Mouse (Mus musculus) midbrain, embryonic 12.5 days (tissue): ENCODE measurements around the gene Ptprf. TPM values are rescaled to one million over a fixed set of nuclear protein-coding genes. Genes with fewer than 3 reads are reported as not detected.

ENCODE experiments used
- ATAC-seq: fragments of 200-750 bp; cut with Nextera tagmentation; 2 replicates; pipeline ENCODE4 v1.8.0; 2017; ENCODE audit warnings: low read depth, moderate TSS enrichment, moderate library complexity; ENCODE audit not compliant: low FRiP score
- H3K27ac ChIP-seq: fragments of 300-500 bp; sonication (generic); replicated peaks from 2 replicates; pipeline ENCODE4 v1.5.1; 2016; ENCODE audit warnings: mild to moderate bottlenecking
- H3K27me3 ChIP-seq: fragments of 300-500 bp; sonication (generic); 2 replicates; pipeline ENCODE4 v1.6.1; 2016; ENCODE audit warnings: mild to moderate bottlenecking
- H3K36me3 ChIP-seq: fragments of 300-500 bp; sonication (generic); 2 replicates; pipeline ENCODE4 v1.6.1; 2016
- H3K4me1 ChIP-seq: fragments of 300-500 bp; sonication (generic); 2 replicates; pipeline ENCODE4 v1.6.1; 2016
- H3K4me2 ChIP-seq: fragments of 300-500 bp; sonication (generic); replicated peaks from 2 replicates; pipeline ENCODE4 v1.6.1; 2016; ENCODE audit warnings: mild to moderate bottlenecking, moderate library complexity
- H3K4me3 ChIP-seq: fragments of 300-500 bp; sonication (generic); 2 replicates; pipeline ENCODE4 v1.5.1; 2016; ENCODE audit warnings: mild to moderate bottlenecking
- H3K9ac ChIP-seq: fragments of 300-500 bp; sonication (generic); replicated peaks from 2 replicates; pipeline ENCODE4 v1.6.1; 2016; ENCODE audit warnings: mild to moderate bottlenecking, moderate library complexity
- H3K9me3 ChIP-seq: fragments of 300-500 bp; sonication (generic); 2 replicates; pipeline ENCODE4 v1.6.1; 2016; ENCODE audit warnings: mild to moderate bottlenecking
- WGBS: fragments of 180-500 bp; shearing (Covaris S2); methylation state at CpG from one replicate; pipeline ENCODE4 v1.1.7; 2016; 5-methylcytosine and 5-hydroxymethylcytosine counted together
- polyA plus RNA-seq: library from polyadenylated mRNA; unstranded; fragments of >200 nt; fragmentation: Nextera tagmentation; extraction: Ambion mirVana; gene quantifications from 2 replicates; pipeline ENCODE4 v1.2.1, GENCODE M21; 2016

Gene Ptprf
- polyA plus RNA-seq, 1 experiment from 2014 or later: 113 TPM

GRCm38 (mm10) chr4:118247323-118247722 lies 43.9 kb downstream of the Ptprf start:
- Histone ChIP-seq H3K27ac (no peak overlapping the region), H3K27me3 (no peaks in the 10 kb centered on the region), H3K9ac (no peak overlapping the region), H3K36me3 (peaks cover 85% of the 10 kb centered on the region), H3K4me1 (peaks cover 3% of the 10 kb centered on the region; the same call in 1 of the 2 replicates), H3K4me3 (no peak overlapping the region), H3K9me3 (no peaks in the 10 kb centered on the region), H3K4me2 (no peak overlapping the region)
- WGBS: 89% methylated on average over 3 of the region's 3 CpGs
- no peak for ATAC-seq

DNA sequence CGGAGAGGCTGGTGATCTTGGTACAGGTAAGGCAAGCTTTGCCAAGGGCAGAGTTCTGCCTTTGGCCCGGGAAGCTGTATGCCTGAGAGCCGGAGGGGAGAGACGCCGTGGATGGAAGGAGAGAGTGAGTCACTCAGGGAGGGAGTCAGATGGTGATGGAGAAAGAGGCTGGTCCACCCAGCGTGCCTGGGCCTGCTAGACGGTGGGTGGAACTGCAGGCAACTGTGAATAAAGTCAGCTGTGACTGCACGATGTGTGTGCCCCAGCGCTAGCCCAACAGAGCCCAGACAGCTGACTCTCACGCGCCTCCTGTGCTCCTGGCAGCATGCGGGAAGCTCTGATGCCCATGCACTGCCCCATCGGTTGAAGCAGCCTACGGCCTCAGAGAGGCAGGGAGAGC lies 45.4 kb downstream of the Ptprf start:
- Histone ChIP-seq H3K27ac (no peak overlapping the region), H3K36me3 (peaks cover 82% of the 10 kb centered on the region), H3K9me3 (no peaks in the 10 kb centered on the region), H3K9ac (no peak overlapping the region), H3K27me3 (no peaks in the 10 kb centered on the region), H3K4me3 (no peak overlapping the region), H3K4me1 (peaks cover 3% of the 10 kb centered on the region; the same call in 1 of the 2 replicates), H3K4me2 (no peak overlapping the region)
- 93% methylated on average over 14 of the region's 14 CpGs for WGBS
- no peak for ATAC-seq

DNA sequence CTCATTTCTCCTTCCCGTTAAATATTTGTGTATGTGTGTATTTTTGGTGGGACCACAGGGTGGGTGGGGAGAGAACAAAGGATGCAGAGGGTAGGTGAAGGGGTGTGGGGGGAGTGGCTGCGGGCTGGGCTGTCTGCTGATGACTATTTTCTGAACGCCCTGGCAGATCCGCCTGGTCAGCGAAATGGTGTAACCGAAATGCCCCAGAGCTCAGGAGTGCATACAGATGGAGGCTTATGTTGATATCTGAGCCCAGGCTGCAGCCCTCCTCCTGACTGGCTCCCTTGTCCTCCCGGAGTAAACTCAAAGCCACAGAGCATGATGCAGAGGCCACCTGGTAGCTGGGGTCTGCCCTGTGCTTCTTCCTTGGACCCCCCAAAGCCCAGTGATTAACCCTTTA lies 47.4 kb downstream of the Ptprf start:
- 70% methylated on average over 7 of the region's 7 CpGs for WGBS
- Histone ChIP-seq H3K9me3 (no peaks in the 10 kb centered on the region), H3K27ac (peak overlapping the region; percentile 39; the same call in 1 of the 2 replicates), H3K4me2 (no peak overlapping the region), H3K4me1 (0 out of 2 replicates have a peak, but pooled peaks cover 3% of the 10 kb centered on the region), H3K27me3 (no peaks in the 10 kb centered on the region), H3K4me3 (no peak overlapping the region), H3K36me3 (peaks cover 63% of the 10 kb centered on the region), H3K9ac (no peak overlapping the region)
- no peak for ATAC-seq

GRCm38 (mm10) chr4:118243298-118243697 lies 47.9 kb downstream of the Ptprf start:
- H3K36me3 ChIP-seq: peaks cover 63% of the 10 kb centered on the region
- 0 out of 2 replicates have a peak, but pooled peaks cover 3% of the 10 kb centered on the region for H3K4me1 ChIP-seq
- no peaks in the 10 kb centered on the region for H3K9me3 ChIP-seq
- no peak overlapping the region for H3K9ac ChIP-seq
- ATAC-seq: no peak
- no peaks in the 10 kb centered on the region for H3K27me3 ChIP-seq
- peak overlapping the region; percentile 39 for H3K27ac ChIP-seq
- H3K4me2 ChIP-seq: no peak overlapping the region
- H3K4me3 ChIP-seq: no peak overlapping the region
- WGBS: 86% methylated on average over 11 of the region's 11 CpGs

DNA sequence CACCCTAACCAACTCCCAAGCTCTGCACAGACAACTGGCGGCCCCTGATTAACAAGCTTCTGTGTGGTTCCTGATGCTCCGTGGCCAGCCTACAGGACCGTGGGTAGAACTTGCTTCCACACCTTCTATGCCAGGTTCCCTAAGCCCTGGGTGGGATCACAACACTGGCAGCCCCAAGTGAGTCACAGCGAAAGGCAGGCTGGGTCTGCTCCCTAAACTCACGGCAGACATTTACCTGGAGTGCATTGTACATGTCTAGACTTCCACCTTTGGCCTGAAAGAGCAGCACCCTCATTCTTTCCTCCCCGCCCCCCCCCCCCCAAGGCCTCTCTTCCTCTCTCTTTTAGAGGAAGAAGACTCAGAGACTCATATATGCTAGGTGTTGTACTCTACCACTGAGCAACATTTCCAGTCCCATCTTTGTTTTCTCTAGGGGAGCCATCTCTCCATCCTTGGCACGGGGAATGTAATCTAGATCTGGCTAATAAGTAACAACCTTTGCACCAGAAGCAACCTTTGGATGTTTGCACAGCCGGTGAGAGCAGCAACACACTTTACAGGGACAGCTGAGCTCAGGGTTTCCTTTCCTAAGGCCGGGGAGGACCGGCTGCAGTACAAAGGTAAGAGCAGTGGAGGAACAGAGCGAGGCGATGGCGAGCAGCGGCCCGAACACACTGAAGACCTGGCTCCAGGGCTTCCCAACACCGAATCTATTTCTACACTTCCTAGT lies 51.1 kb downstream of the Ptprf start:
- Histone ChIP-seq H3K9me3 (no peaks in the 10 kb centered on the region), H3K36me3 (peaks cover 63% of the 10 kb centered on the region), H3K9ac (no peak overlapping the region), H3K4me3 (no peak overlapping the region), H3K4me2 (no peak overlapping the region), H3K27me3 (no peaks in the 10 kb centered on the region), H3K4me1 (0 out of 2 replicates have a peak, but pooled peaks cover 3% of the 10 kb centered on the region), H3K27ac (no peak overlapping the region)
- no peak for ATAC-seq
- WGBS: 87% methylated on average over 16 of the region's 16 CpGs

DNA sequence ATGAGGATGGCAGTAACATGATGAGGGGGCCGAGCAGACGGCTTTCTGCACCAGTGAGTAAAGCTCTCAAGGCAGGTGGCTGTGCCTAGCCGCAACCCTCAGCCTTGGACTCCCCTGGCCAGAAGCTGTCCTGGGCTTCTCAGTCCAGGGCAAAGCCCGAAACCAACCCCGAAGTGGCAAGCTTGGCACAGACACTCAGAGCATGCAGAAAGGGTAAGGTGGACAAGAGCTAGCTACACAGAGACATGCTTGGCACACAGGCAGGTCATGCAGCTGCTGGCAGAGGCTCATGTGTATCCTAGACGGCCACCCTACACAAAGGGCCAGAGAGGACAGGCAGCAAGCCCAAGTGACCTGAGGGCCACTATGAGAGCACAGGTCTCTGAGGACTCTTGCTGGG lies 52.5 kb downstream of the Ptprf start:
- Histone ChIP-seq H3K4me2 (no peak overlapping the region), H3K27ac (no peak overlapping the region), H3K9ac (no peak overlapping the region), H3K9me3 (no peaks in the 10 kb centered on the region), H3K4me3 (no peak overlapping the region), H3K36me3 (peaks cover 65% of the 10 kb centered on the region), H3K4me1 (0 out of 2 replicates have a peak, but pooled peaks cover 3% of the 10 kb centered on the region), H3K27me3 (no peaks in the 10 kb centered on the region)
- ATAC-seq: no peak
- 88% methylated on average over 6 of the region's 6 CpGs for WGBS

DNA sequence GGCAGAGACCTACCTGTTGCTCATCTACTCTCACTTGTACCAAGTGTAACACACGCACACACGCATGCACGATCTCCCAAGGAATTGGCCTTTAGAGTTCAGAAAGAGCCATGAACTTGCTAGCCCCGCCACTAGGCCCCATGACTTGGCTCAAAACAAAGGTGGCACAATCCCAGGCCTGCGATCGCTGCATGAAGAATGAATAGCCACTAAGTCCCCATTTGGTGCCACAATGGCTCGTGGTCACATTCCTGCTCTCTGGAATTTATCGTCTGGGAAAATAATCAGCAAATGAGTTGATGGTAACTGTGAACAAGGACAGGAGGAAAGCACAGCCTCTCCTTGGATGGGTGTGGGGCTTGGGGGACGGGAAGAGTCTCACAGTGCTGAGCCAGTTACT lies 54.3 kb downstream of the Ptprf start:
- Histone ChIP-seq H3K27me3 (no peaks in the 10 kb centered on the region), H3K9me3 (no peaks in the 10 kb centered on the region), H3K4me3 (no peak overlapping the region), H3K4me2 (no peak overlapping the region), H3K4me1 (no peaks in the 10 kb centered on the region), H3K9ac (no peak overlapping the region), H3K36me3 (peaks cover 73% of the 10 kb centered on the region), H3K27ac (no peak overlapping the region)
- 54% methylated on average over 9 of the region's 9 CpGs for whole genome bisulfite sequencing
- ATAC-seq: no peak

DNA sequence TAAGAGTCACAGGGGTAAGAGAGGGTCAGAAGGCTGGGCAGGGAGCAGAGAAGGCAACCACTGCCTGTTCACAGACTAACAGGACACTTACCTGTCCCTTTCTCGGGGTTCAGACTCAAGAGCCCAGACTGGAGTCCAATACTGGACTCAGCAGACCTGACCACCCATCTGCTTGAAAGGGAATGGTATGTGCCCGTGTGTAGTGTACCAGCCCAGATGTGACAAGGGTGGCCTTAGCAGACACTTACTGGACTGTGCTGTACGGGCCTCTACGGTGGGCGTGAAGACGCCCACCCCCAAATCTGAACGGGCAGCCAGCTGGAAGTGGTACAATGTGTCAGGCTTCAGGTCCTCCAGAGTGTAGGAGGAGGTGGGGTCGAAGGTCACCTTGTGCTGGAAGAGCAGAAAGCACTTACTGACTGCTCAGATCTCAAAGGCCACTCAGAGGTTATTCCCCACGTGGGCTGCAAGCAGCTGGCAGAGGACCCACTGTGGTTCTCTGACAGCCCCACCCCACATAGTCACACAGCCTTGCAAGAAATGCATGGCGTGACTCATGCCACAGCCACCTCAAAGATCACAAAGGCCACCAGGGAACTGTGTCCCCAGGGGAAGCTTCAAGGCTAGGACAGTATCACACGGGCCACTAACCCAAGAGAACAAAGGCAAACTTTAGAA lies 56.4 kb downstream of the Ptprf start:
- Histone ChIP-seq H3K4me1 (no peaks in the 10 kb centered on the region), H3K9me3 (no peaks in the 10 kb centered on the region), H3K9ac (no peak overlapping the region), H3K4me2 (no peak overlapping the region), H3K27me3 (no peaks in the 10 kb centered on the region), H3K27ac (no peak overlapping the region), H3K36me3 (peaks cover 86% of the 10 kb centered on the region), H3K4me3 (no peak overlapping the region)
- ATAC-seq: no peak
- 83% methylated on average over 11 of the region's 11 CpGs for WGBS

DNA sequence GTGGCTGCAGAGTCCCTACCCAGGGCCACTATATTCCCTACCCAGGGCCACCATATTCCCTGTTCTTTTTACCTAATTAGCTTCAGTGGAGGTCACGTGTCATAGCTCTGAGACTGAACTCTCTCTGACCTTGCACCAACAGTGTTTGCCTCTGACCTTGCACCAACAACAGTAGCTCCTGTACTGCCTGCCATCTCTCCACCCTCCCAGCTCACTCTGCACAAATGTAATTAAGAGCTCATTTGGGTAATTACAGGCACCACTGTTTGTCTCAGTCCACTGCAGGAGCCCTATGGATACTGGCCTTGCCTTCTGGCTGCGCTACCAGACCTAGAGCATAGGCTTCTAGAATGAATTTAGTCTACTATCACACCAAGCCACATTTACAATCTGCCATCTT lies 57.3 kb downstream of the Ptprf start:
- WGBS: 78% methylated on average over 2 of the region's 2 CpGs
- H3K27ac ChIP-seq: no peak overlapping the region
- peaks cover 94% of the 10 kb centered on the region for H3K36me3 ChIP-seq
- ATAC-seq: no peak
- no peaks in the 10 kb centered on the region for H3K4me1 ChIP-seq
- H3K9ac ChIP-seq: no peak overlapping the region
- no peaks in the 10 kb centered on the region for H3K9me3 ChIP-seq
- no peak overlapping the region for H3K4me3 ChIP-seq
- no peak overlapping the region for H3K4me2 ChIP-seq
- H3K27me3 ChIP-seq: no peaks in the 10 kb centered on the region

DNA sequence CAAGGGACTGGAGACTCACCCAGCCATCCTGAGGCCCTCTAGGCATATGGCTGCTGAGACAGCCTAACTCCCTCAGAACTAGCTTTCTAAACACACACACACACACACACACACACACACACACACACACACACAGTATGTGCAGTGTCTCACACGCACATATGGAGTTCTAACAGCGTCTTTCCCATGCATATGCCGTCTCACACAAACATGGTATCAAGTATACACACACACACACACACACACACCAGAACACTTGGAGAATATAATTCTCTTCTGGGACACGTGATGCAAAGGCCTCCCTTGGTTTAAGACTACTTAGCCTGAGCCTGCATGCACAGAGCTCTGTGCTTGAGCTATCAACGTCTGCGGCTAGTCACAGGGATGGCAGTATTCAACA lies 59.3 kb downstream of the Ptprf start:
- 92% methylated on average over 6 of the region's 6 CpGs for WGBS

GRCm38 (mm10) chr4:118229035-118229770 lies 62.0 kb downstream of the Ptprf start:
- Histone ChIP-seq H3K4me2 (no peak overlapping the region), H3K27me3 (no peaks in the 10 kb centered on the region), H3K36me3 (peaks cover 95% of the 10 kb centered on the region), H3K4me3 (no peak overlapping the region), H3K9ac (peak overlapping the region; percentile 15; the same call in 1 of the 2 replicates), H3K4me1 (no peaks in the 10 kb centered on the region), H3K9me3 (no peaks in the 10 kb centered on the region), H3K27ac (no peak overlapping the region)
- 76% methylated on average over 6 of the region's 6 CpGs for WGBS
- peak; percentile 27 for ATAC-seq

More for the DNA sequence above, 59.3 kb downstream of the Ptprf start:
- Histone ChIP-seq H3K4me3 (no peak overlapping the region), H3K9me3 (no peaks in the 10 kb centered on the region), H3K27me3 (no peaks in the 10 kb centered on the region), H3K4me1 (no peaks in the 10 kb centered on the region), H3K36me3 (peaks cover 95% of the 10 kb centered on the region), H3K4me2 (no peak overlapping the region), H3K9ac (no peak overlapping the region), H3K27ac (no peak overlapping the region)
- ATAC-seq: no peak

DNA sequence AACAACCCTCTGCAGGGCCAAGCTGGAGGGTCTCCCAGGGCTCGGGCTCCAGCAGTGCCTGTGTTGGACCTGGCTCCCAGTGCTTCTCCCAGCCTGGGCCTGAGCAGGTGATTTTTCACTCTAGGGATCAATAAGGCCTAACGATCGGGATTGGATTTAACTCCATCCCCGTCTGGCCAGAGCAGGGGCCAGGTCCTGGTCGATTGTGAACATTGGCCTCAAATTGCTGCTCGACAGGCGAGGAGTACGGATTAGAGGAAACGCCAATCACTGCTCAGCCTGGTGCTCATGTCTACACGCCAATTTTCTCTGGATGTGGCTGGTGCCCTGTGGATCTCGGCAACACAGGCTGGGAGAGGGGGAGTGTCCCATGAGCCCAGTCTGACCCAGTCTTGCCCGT lies 63.8 kb downstream of the Ptprf start:
- H3K36me3 ChIP-seq: peaks cover 99% of the 10 kb centered on the region
- H3K27me3 ChIP-seq: no peaks in the 10 kb centered on the region
- H3K4me2 ChIP-seq: no peak overlapping the region
- H3K27ac ChIP-seq: no peak overlapping the region
- H3K4me3 ChIP-seq: no peak overlapping the region
- H3K4me1 ChIP-seq: no peaks in the 10 kb centered on the region
- H3K9me3 ChIP-seq: no peaks in the 10 kb centered on the region
- no peak for ATAC-seq
- no peak overlapping the region for H3K9ac ChIP-seq
- 81% methylated on average over 12 of the region's 12 CpGs for WGBS
